Mouse (Mus musculus) olfactory bulb, adult 2 months (tissue): ENCODE data around the gene Mxra8. TPM values are rescaled to one million over a fixed set of nuclear protein-coding genes. Genes with fewer than 3 reads are reported as not detected.

Experiments
- H3K27ac ChIP-seq: fragments of 200-500 bp; 2 replicates; pipeline ENCODE4 v1.5.1; 2012; ENCODE audit warnings: low read depth, low read length; ENCODE audit not compliant: insufficient read depth
- H3K4me1 ChIP-seq: fragments of 200-500 bp; 2 replicates; pipeline ENCODE4 v1.6.1; 2012; ENCODE audit warnings: low read length; ENCODE audit not compliant: control insufficient read depth, insufficient read depth
- H3K4me3 ChIP-seq: fragments of 200-500 bp; 2 replicates; pipeline ENCODE4 v1.5.1; 2012; ENCODE audit warnings: mild to moderate bottlenecking, low read depth, low read length, moderate library complexity; ENCODE audit not compliant: insufficient read depth
- CTCF ChIP-seq: fragments of 200-500 bp; IDR thresholded peaks from 2 replicates; pipeline ENCODE4 v1.5.1; 2012; ENCODE audit warnings: low read depth, mild to moderate bottlenecking, low read length, moderate library complexity; ENCODE audit not compliant: insufficient read depth
- POLR2A ChIP-seq: fragments of 200-500 bp; IDR thresholded peaks from 2 replicates; pipeline ENCODE4 v1.6.1; 2012; ENCODE audit warnings: mild to moderate bottlenecking, low read depth, low read length, moderate library complexity; ENCODE audit not compliant: insufficient read depth
- WGBS: fragments of 180-500 bp; shearing (Covaris S2); methylation state at CpG from one replicate; pipeline ENCODE4 v1.1.7; 2018; 5-methylcytosine and 5-hydroxymethylcytosine counted together
- polyA plus RNA-seq: library from polyadenylated mRNA; stranded (reverse); fragments of >200 nt; gene quantifications from 2 replicates; pipeline ENCODE4 v1.2.4, GENCODE M21; 2012; ENCODE audit warnings: low replicate concordance; ENCODE audit not compliant: missing spikeins, insufficient read depth, insufficient read length

The Mxra8 gene
- polyA plus RNA-seq, 1 experiment = not detected

- Histone ChIP-seq H3K27ac (peak within 1 kb of the TSS; percentile 91), H3K4me3 (peak within 1 kb of the TSS; percentile 73), H3K4me1 (no peaks in the 10 kb centered on the region)
- under 1% methylated on average over 60 of the region's 60 CpGs for WGBS
- TF ChIP-seq CTCF (no peak), POLR2A (peak; percentile 72)
Observed at GRCm38 (mm10) chr4:155811929-155812664, 27.4 kb upstream of the Mxra8 start, which contains the start of gene Ccnl2. Gene Ccnl2 (plus strand): TSS chr4:155812489.

- under 1% methylated on average over 49 of the region's 49 CpGs for WGBS
- peak overlapping the region; percentile 79 for H3K27ac ChIP-seq
- H3K4me3 ChIP-seq = peak overlapping the region; percentile 73
- no peak for TF ChIP-seq CTCF
- TF ChIP-seq POLR2A = no peak
- no peaks in the 10 kb centered on the region for H3K4me1 ChIP-seq
Observed at GRCm38 (mm10) chr4:155812665-155813181, 26.8 kb upstream of the Mxra8 start.

DNA sequence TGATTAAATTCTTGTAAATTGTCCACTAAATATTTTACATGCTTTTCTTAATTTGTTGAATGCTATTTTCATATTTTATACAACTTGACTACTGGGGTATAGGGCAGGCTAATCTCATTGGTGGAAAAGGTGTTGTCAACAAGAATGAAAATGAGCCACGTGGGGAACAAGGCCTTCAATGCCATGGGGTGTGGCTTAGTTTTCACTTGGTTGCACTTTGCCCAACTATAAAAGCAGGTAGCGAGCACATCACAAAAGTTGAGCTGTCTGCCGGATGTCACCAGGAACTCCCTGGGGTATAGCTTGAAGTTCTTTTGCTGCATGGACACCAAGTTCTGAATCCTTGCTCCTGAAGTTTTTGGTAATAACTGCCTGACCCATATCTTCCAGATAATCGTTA is 21.9 kb upstream of the Mxra8 start:
- 57% methylated on average over 4 of the region's 4 CpGs for WGBS
- H3K27ac ChIP-seq = no peak overlapping the region
- no peak overlapping the region for H3K4me3 ChIP-seq
- TF ChIP-seq CTCF = no peak
- no peaks in the 10 kb centered on the region for H3K4me1 ChIP-seq

DNA sequence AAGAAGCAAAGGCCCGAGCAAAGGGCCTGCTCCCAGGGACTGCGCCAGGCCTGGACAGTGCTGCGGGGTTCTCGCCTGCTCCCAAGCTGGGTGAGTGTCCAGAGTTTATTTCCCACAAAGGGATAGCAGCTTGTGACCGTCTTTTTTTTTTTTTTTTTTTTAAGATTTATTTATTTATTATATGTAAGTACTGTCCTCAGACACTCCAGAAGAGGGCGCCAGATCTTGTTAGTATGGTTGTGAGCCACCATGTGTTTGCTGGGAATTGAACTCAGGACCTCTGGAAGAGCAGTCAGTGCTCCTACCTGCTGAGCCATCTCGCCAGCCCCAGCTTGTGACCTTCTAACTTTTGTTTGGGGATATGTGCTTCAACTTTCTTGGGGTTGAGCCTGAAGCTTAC is 18.5 kb upstream of the Mxra8 start:
- H3K27ac ChIP-seq = no peak overlapping the region
- no peak overlapping the region for H3K4me3 ChIP-seq
- no peak for TF ChIP-seq POLR2A
- no peak for TF ChIP-seq CTCF
- 73% methylated on average over 7 of the region's 7 CpGs for whole genome bisulfite sequencing
- H3K4me1 ChIP-seq = 0 out of 2 replicates have a peak, but pooled peaks cover 3% of the 10 kb centered on the region

- WGBS = 94% methylated on average over 16 of the region's 16 CpGs
- H3K4me1 ChIP-seq = 0 out of 2 replicates have a peak, but pooled peaks cover 3% of the 10 kb centered on the region
- TF ChIP-seq CTCF = no peak
- TF ChIP-seq POLR2A = no peak
- H3K27ac ChIP-seq = no peak overlapping the region
- no peak overlapping the region for H3K4me3 ChIP-seq
Observed at GRCm38 (mm10) chr4:155823443-155823842, 16.0 kb upstream of the Mxra8 start.

DNA sequence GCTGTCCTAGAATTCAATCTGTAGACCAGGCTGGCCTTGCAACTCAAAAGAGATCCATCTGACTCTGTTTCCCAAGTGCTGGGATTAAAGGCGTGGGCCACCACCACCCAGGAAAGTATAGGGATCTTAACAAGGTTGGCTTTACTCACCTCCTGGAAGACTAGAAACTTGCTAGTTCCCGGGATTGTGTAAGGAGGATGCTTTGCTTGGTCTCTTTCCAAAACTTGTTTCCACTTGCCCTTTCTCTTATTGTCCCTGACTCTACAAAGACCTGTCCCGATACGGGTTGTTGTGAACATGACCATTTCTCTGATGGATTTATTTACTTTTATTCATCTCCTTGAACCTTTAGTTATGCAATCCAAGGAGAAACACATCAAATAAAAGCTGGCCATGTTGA is 9.6 kb upstream of the Mxra8 start:
- WGBS = 89% methylated on average over 4 of the region's 4 CpGs
- H3K4me1 ChIP-seq = peaks cover 15% of the 10 kb centered on the region
- H3K4me3 ChIP-seq = no peak overlapping the region
- no peak overlapping the region for H3K27ac ChIP-seq
- no peak for TF ChIP-seq CTCF
- no peak for TF ChIP-seq POLR2A

DNA sequence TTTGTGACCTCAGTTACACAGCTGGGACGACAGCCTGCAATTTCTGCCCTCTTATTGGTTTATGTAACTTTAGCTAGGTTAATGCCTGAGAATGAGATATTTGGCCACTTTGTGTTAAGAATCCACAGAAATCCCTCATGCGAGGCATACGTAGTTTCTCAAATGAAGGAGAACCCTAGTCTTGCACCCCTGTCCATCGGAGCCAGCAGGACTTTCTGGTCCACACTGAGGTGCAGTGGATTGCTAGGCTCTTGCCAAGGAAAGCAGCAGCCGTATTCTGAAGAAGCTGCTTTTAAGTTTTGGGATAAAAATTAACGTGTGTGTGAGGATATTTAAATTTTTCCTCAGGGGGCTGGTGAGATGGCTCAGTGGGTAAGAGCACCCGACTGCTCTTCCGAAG is 8.9 kb upstream of the Mxra8 start:
- H3K27ac ChIP-seq = no peak overlapping the region
- H3K4me3 ChIP-seq = no peak overlapping the region; the same call in 1 of the 2 replicates
- H3K4me1 ChIP-seq = peaks cover 15% of the 10 kb centered on the region
- TF ChIP-seq CTCF = no peak
- no peak for TF ChIP-seq POLR2A
- 52% methylated on average over 8 of the region's 8 CpGs for WGBS

DNA sequence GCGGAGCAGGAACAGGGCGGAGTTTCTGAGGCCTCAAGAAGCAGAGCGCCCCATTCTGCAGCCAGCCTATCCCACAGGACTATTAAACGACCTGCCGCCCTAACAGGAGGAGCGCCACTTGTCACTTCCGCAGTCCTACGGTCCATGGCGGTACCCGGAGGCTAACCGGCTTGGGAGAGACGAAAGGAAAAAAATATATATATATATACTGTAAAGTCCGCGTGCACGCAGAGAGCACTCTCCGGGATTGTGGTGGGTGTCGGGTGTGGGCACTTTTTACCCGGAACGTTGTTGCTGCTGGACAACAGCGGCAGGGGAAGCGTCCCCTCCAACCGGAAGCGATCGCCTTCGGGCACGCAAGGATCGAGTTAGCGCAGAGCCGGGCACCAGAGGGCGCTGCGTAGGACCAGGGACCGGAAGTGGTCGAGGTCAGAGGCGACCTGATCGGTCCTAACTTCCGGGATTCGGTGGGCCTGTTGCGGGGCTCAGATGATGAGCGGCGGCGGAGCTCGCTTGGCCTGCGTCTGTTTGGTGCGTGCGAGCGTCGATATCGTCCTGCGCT is 8.2 kb upstream of the Mxra8 start, which contains the start of gene Aurkaip1:
Aurkaip1 (plus strand) TSS at position 68 of the 562 bp plus-strand sequence.
- Histone ChIP-seq H3K4me1 (peaks cover 15% of the 10 kb centered on the region), H3K27ac (peak within 1 kb of the TSS; percentile 65; the same call in 1 of the 2 replicates), H3K4me3 (peak within 1 kb of the TSS; percentile 70)
- peak; percentile 41; the same call in 1 of the 2 replicates for TF ChIP-seq CTCF
- peak; percentile 12 for TF ChIP-seq POLR2A
- WGBS = under 1% methylated on average over 49 of the region's 49 CpGs

- no peak for TF ChIP-seq CTCF
- TF ChIP-seq POLR2A = no peak
- 1% methylated on average over 25 of the region's 25 CpGs for WGBS
- peak overlapping the region; percentile 70 for H3K4me3 ChIP-seq
- peaks cover 15% of the 10 kb centered on the region for H3K4me1 ChIP-seq
- H3K27ac ChIP-seq = peak overlapping the region; percentile 65; the same call in 1 of the 2 replicates
Observed at GRCm38 (mm10) chr4:155831831-155832230, 7.6 kb upstream of the Mxra8 start.
